Mouse (Mus musculus): ENCODE data around the gene Socs3. TPM values are rescaled to one million over a fixed set of nuclear protein-coding genes. Genes with fewer than 3 reads are reported as not detected.
A peak's percentile ranks its signal among the peaks of the same experiment; 100 is the strongest.

Gene Socs3
- polyA plus RNA-seq, 1 experiment from 2014 or later = 14.9 TPM

DNA sequence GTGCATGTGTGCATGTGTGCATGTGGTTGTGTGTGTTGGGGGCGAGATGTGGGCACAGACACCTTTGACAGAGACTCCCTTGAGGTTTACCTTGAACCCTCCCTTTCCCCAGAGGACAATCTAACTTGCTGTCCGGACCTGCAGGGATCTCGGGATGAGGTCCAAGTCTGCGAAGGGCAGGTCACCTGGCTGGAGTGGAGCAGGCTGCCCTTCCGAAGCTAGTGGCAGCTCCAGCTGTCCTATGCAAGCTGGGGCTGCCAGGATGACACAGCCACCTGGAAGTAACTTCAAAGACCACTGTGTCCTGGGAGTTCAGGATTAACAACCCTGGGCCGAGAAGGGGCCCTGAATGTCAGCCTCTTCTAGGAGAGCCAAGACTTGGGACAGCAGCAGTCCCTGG lies 18.5 kb downstream of the Socs3 start:
- Histone ChIP-seq H3K36me3 (no peaks in the 10 kb centered on the region), H3K4me3 (replicated peaks) (no peak overlapping the region), H3K4me1 (replicated peaks) (peaks cover 45% of the 10 kb centered on the region), H3K4me2 (no peak overlapping the region), H3K9ac (replicated peaks) (no peak overlapping the region), H3K27me3 (peaks cover 22% of the 10 kb centered on the region), H3K9me3 (no peaks in the 10 kb centered on the region), H3K27ac (no peak overlapping the region)
- ATAC-seq (ENCODE audit: insufficient number of reproducible peaks, insufficient read depth, low FRiP score, low TSS enrichment, low read depth) = no peak
- WGBS = 67% methylated on average over 6 of the region's 6 CpGs

DNA sequence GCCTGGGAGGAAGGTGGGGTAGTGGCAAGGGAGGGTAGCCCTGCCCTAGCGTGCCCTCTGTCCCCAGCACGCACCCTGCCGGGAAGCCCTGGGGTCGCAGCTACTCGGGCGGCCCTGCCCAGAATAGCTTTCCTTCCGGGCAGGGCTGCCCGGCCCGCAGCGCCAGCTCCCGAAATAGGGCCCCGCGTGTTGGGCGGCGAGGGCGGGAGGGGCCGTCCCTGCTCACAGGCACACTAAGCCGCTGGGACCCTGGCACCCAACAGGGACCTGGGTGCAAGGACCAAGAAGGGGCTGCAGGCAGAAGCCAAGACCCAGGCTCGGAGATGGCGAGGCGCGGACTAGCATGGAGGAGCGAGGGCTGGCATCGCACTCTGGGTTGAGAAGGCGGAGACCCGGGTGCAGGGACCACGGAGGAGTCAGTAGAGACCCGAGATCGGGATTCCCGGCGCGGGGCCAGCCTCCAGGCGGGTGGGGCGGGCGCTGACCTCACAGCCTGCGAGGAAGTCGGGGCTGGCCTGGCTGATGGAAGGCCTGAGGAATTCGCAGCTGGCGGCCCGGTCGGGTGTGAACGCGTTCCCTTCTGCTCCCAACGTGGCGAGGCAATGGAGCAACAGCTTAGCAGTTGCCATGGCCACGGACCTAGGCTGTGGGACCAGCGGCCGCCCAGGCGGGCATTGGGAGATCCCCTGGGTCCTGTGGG lies 20.3 kb downstream of the Socs3 start:
- H3K9ac ChIP-seq (replicated peaks) = peak overlapping the region; percentile 52
- peak overlapping the region; percentile 50; the same call in 1 of the 2 replicates for H3K27ac ChIP-seq
- H3K4me2 ChIP-seq = peak overlapping the region; percentile 74
- peak overlapping the region; percentile 42 for H3K4me3 ChIP-seq (replicated peaks)
- peak; percentile 60 for ATAC-seq (ENCODE audit: insufficient number of reproducible peaks, insufficient read depth, low FRiP score, low TSS enrichment, low read depth)
- H3K36me3 ChIP-seq = no peaks in the 10 kb centered on the region
- H3K9me3 ChIP-seq = no peaks in the 10 kb centered on the region
- H3K4me1 ChIP-seq (replicated peaks) = peaks cover 39% of the 10 kb centered on the region
- peaks cover 22% of the 10 kb centered on the region for H3K27me3 ChIP-seq
- WGBS = 2% methylated on average over 49 of the region's 49 CpGs

DNA sequence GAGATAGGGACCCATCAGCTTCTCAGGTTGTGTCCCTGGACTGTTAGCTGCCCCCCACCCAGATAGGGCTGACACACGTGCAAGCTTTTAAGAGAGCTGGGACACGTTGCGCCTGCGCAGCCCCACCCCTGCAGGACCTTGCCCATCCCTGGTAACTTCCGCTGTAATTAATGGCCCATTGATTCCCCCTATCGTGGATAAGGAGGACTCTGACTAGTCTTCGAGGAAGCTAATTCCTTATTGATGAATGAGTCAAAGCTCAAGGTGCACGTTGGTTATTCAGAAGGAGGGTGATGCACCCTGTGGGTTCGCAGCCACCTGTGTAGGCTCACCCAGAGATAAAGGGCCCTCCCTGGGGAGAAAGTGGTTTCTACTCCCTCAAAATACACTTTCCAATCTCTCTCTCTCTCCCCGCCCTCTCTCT lies 22.8 kb downstream of the Socs3 start:
- Histone ChIP-seq H3K4me3 (replicated peaks) (no peak overlapping the region), H3K4me1 (replicated peaks) (peaks cover 24% of the 10 kb centered on the region), H3K36me3 (no peaks in the 10 kb centered on the region), H3K9ac (replicated peaks) (no peak overlapping the region), H3K9me3 (no peaks in the 10 kb centered on the region), H3K27me3 (peaks cover 22% of the 10 kb centered on the region), H3K4me2 (no peak overlapping the region), H3K27ac (0 out of 2 replicates have a peak overlapping the region, but pooled peaks have one; percentile 41)
- WGBS = 77% methylated on average over 10 of the region's 10 CpGs
- no peak for ATAC-seq (ENCODE audit: insufficient number of reproducible peaks, insufficient read depth, low FRiP score, low TSS enrichment, low read depth)

DNA sequence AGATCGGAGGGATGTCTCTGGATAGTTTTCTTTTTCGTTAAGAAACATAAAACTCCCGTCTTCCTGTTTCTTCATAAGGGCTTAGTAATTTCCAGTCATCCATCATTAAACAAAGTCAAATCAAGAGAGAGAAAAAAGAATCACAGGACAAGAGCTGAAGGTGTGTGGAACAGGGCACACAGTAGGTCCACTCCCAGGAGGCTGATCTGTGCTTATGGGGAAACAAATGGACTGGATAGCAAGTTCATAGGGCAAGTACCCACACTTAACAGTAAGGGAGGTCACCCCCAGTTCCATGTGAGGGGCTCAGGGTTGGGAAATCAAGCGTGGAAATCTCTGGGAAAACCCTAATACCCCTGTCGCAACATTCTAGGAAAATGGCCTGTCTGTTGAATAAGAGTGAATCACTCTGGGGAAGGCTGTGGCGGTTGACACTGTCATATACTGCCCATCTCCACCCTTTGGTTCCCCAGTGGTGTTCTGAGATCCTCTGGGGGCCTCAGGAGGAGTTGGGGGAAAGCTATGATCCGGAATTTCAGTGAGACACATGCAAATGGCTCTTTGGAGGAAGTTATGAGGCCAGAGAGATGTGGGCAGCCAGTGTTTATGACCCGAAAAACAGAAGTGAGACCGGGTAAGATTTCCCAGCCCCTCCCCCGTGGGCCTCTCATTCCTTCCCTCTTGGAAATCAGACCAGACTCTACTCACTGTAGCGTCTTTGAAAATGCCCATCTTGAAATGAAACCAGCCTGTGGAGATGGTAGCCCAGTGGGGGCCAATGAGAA lies 23.5 kb downstream of the Socs3 start:
- 59% methylated on average over 11 of the region's 11 CpGs for WGBS
- Histone ChIP-seq H3K4me1 (replicated peaks) (peaks cover 18% of the 10 kb centered on the region), H3K27me3 (peaks cover 22% of the 10 kb centered on the region), H3K4me3 (replicated peaks) (no peak overlapping the region), H3K36me3 (no peaks in the 10 kb centered on the region), H3K27ac (0 out of 2 replicates have a peak overlapping the region, but pooled peaks have one; percentile 41), H3K9me3 (no peaks in the 10 kb centered on the region), H3K9ac (replicated peaks) (no peak overlapping the region), H3K4me2 (no peak overlapping the region)
- ATAC-seq (ENCODE audit: insufficient number of reproducible peaks, insufficient read depth, low FRiP score, low TSS enrichment, low read depth) = no peak

DNA sequence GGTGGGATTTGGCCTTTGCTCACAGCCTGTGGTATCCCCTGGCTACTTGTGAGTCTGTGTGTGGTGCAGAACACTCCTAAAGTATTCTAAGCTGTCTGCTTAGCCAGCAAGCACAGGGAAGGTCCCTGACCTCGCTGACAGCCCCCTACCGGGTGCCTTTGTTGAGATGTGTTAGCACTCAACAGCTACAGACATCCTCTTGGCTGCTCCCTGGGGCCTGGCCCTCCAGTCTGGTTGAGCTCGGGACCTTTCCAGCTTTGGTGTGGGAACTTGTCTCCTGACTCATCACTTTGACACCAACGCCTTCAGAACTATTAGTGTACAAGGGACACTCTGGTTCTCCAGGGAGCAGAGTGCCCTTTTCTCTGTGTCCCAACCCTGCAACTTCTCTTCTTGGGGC lies 28.0 kb downstream of the Socs3 start:
- Histone ChIP-seq H3K4me2 (no peak overlapping the region), H3K4me3 (replicated peaks) (no peak overlapping the region), H3K27me3 (no peaks in the 10 kb centered on the region), H3K4me1 (replicated peaks) (peaks cover 27% of the 10 kb centered on the region), H3K27ac (no peak overlapping the region), H3K36me3 (no peaks in the 10 kb centered on the region), H3K9me3 (no peaks in the 10 kb centered on the region), H3K9ac (replicated peaks) (no peak overlapping the region)
- no peak for ATAC-seq (ENCODE audit: insufficient number of reproducible peaks, insufficient read depth, low FRiP score, low TSS enrichment, low read depth)
- WGBS = 32% methylated on average over 4 of the region's 4 CpGs

DNA sequence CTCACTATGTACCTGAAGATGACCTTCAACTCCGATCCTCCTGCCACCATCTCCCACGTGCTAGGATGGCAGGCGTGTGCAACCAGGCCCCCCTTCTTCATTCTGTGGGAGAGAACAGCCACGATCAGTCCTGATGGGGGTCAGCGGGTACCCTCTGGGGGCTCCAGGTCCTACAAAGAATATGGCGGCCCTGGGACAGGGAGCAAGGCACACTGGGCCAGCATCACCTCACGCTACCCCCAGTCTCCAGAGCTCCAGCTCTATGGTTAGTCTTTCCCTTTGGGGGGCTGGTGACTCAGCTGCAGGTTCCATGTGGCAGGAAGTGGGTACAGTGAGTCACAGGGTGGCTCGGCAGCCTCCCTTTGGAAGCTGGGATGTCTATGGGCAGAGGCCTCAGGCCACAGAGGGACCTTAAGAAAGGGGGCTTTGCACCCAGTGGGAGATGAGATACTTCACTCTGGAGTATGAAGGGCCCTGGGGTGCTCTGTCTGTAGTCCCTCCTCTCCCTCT lies 28.5 kb downstream of the Socs3 start:
- H3K9me3 ChIP-seq = no peaks in the 10 kb centered on the region
- no peak overlapping the region for H3K9ac ChIP-seq (replicated peaks)
- H3K4me1 ChIP-seq (replicated peaks) = peaks cover 26% of the 10 kb centered on the region
- WGBS = 90% methylated on average over 8 of the region's 8 CpGs
- H3K27ac ChIP-seq = no peak overlapping the region
- no peaks in the 10 kb centered on the region for H3K27me3 ChIP-seq
- ATAC-seq (ENCODE audit: insufficient number of reproducible peaks, insufficient read depth, low FRiP score, low TSS enrichment, low read depth) = no peak
- H3K4me2 ChIP-seq = no peak overlapping the region
- H3K36me3 ChIP-seq = no peaks in the 10 kb centered on the region
- no peak overlapping the region for H3K4me3 ChIP-seq (replicated peaks)

DNA sequence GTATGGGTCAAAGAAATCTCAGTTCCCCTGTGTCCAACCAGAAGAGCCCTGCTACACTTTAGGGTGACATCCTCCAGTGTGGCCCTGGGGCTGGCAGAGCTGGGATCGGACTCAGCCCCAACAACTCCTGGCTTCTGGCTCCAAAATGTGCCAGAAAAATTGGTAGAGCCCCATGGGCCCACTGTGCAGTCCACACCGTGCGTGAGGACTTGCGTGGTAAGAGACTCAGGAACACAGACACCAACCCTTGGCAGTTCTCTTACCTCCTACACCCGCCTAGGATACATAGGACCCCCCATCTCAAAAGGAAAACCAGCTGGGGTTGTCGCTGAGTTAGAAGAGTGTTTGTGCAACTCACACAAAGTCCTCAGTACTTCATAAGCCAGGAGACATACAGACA lies 29.0 kb downstream of the Socs3 start:
- 88% methylated on average over 6 of the region's 6 CpGs for WGBS
- H3K4me1 ChIP-seq (replicated peaks) = peaks cover 31% of the 10 kb centered on the region
- no peaks in the 10 kb centered on the region for H3K27me3 ChIP-seq
- ATAC-seq (ENCODE audit: insufficient number of reproducible peaks, insufficient read depth, low FRiP score, low TSS enrichment, low read depth) = no peak
- no peak overlapping the region for H3K4me3 ChIP-seq (replicated peaks)
- no peak overlapping the region for H3K9ac ChIP-seq (replicated peaks)
- H3K9me3 ChIP-seq = no peaks in the 10 kb centered on the region
- no peaks in the 10 kb centered on the region for H3K36me3 ChIP-seq
- H3K27ac ChIP-seq = no peak overlapping the region
- no peak overlapping the region for H3K4me2 ChIP-seq

DNA sequence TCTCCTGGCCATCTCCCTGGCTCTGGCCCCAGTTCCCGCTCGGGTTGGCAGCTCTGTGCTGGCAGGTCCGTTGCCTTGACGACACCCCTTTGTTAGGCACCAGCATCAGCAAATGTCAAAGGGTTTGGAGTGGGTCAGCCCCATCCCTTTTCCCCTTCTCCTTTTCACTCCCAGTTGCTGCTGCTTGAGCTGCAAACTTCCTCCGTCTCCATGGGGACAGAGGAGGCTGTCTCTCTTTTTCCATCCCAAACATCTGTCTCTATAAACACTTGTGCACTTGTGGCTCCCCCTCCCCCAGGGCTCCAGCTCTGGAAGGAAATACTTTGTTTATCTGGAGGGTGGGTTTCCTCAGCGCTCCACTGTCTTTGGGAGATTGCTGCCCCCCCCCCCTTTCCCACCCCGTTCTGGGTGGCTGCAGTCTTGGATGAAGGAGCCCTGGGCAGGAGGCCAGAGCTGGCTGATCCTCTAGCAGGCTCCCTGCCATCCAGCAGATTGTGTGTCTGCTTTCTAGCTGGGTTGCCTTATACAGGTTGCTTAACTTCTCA lies 30.0 kb downstream of the Socs3 start:
- Histone ChIP-seq H3K27ac (peak overlapping the region; percentile 77), H3K4me1 (replicated peaks) (peaks cover 42% of the 10 kb centered on the region), H3K4me2 (peak overlapping the region; percentile 19; the same call in 1 of the 2 replicates), H3K4me3 (replicated peaks) (no peak overlapping the region), H3K9me3 (no peaks in the 10 kb centered on the region), H3K27me3 (no peaks in the 10 kb centered on the region), H3K9ac (replicated peaks) (no peak overlapping the region), H3K36me3 (no peaks in the 10 kb centered on the region)
- peak; percentile 52; the same call in 1 of the 2 replicates for ATAC-seq (ENCODE audit: insufficient number of reproducible peaks, insufficient read depth, low FRiP score, low TSS enrichment, low read depth)
- WGBS = 6% methylated on average over 7 of the region's 7 CpGs

DNA sequence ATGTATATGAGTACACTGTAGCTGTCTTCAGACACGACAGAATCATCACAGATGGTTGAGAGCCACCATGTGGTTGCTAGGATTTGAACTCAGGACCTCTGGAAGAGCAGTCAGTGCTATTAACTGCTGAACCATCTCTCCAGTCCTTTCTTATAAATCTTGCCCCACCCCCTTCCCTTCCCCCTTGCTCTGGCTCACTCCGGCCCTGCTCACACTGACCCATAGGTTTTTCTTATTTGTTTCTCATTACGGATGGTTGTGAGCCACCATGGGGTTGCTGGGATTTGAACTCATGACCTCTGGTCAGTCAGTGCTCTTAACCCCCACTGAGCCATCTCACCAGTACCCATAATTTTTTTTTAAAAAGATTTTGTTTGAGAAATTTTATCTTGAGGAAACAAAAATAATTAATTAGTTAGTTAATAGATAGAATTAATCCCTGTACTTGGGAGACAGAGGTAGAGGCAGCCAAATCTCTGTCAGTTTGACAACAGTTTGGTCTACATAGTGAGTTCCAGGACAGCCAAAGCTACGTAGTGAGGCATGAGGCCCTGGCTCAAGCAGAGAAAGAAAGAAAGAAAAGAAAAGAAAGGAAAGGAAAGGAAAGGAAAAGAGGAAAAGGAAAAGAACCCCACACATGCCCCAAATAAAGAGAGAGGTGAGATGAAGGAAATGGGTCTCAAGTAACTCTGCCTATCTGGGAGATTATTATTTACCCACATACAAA lies 30.7 kb downstream of the Socs3 start:
- H3K9me3 ChIP-seq = no peaks in the 10 kb centered on the region
- H3K9ac ChIP-seq (replicated peaks) = no peak overlapping the region
- peak overlapping the region; percentile 19; the same call in 1 of the 2 replicates for H3K4me2 ChIP-seq
- peaks cover 49% of the 10 kb centered on the region for H3K4me1 ChIP-seq (replicated peaks)
- peak overlapping the region; percentile 77 for H3K27ac ChIP-seq
- WGBS = 54% methylated on average over 4 of the region's 4 CpGs
- no peak for ATAC-seq (ENCODE audit: insufficient number of reproducible peaks, insufficient read depth, low FRiP score, low TSS enrichment, low read depth)
- no peak overlapping the region for H3K4me3 ChIP-seq (replicated peaks)
- no peaks in the 10 kb centered on the region for H3K36me3 ChIP-seq
- H3K27me3 ChIP-seq = no peaks in the 10 kb centered on the region

DNA sequence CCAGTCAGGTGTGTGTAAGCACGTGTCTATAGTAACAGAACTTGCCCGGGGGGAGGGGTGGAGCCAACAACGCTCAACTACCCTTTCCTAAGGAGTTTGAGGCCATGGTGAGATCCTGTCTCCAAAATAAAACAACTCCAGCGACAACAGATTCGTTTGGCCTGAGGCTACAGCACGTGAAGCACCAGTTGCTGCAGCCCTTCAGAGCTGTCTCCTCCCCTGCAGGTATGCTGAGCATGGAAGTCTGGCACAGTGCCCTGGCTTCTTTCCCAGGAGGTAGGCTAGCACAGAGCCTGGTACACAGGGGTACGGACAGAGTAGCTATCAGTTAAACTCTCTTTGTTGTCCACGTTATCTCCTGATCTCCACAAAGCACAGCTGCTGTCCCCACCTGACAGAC lies 33.6 kb downstream of the Socs3 start:
- no peak overlapping the region for H3K4me3 ChIP-seq (replicated peaks)
- no peak overlapping the region for H3K9ac ChIP-seq (replicated peaks)
- ATAC-seq (ENCODE audit: insufficient number of reproducible peaks, insufficient read depth, low FRiP score, low TSS enrichment, low read depth) = no peak
- H3K9me3 ChIP-seq = no peaks in the 10 kb centered on the region
- H3K4me2 ChIP-seq = no peak overlapping the region
- H3K4me1 ChIP-seq (replicated peaks) = peaks cover 76% of the 10 kb centered on the region
- no peaks in the 10 kb centered on the region for H3K36me3 ChIP-seq
- H3K27me3 ChIP-seq = peaks cover 17% of the 10 kb centered on the region
- 39% methylated on average over 8 of the region's 8 CpGs for WGBS
- no peak overlapping the region; the same call in 1 of the 2 replicates for H3K27ac ChIP-seq

DNA sequence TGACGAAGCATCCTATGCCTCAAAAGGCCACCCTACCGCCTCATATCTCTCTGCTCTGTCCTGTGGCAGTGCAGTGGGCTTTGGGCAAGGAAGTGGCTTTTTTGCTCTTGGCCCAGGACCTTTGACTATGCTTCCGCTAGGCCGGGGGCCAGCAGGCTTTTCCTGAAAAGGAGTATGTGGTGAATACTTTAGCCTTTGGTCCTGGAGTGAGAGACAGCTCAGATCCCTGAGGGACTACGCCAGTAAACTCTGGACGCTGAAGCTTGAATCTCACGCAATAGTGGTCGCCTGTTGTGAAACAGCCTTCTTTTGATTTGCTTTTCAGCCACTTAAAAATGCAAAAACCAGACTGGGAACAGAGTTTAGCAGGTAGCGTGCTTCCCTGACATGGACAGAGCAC lies 34.2 kb downstream of the Socs3 start:
- no peak for ATAC-seq (ENCODE audit: insufficient number of reproducible peaks, insufficient read depth, low FRiP score, low TSS enrichment, low read depth)
- Histone ChIP-seq H3K4me1 (replicated peaks) (peaks cover 78% of the 10 kb centered on the region), H3K9ac (replicated peaks) (no peak overlapping the region), H3K9me3 (no peaks in the 10 kb centered on the region), H3K4me2 (no peak overlapping the region), H3K27ac (peak overlapping the region; percentile 51), H3K27me3 (peaks cover 23% of the 10 kb centered on the region), H3K36me3 (no peaks in the 10 kb centered on the region), H3K4me3 (replicated peaks) (no peak overlapping the region)
- 67% methylated on average over 9 of the region's 9 CpGs for WGBS

Data from limb, embryonic 12.5 days (tissue).